Mouse (Mus musculus): ENCODE measurements around the gene Tbl1xr1. TPM values are rescaled to one million over a fixed set of nuclear protein-coding genes. Genes with fewer than 3 reads are reported as not detected.
A peak's percentile ranks its signal among the peaks of the same experiment; 100 is the strongest.

Gene Tbl1xr1
- polyA plus RNA-seq, 2 experiments = 27.0 to 27.8 TPM

DNA sequence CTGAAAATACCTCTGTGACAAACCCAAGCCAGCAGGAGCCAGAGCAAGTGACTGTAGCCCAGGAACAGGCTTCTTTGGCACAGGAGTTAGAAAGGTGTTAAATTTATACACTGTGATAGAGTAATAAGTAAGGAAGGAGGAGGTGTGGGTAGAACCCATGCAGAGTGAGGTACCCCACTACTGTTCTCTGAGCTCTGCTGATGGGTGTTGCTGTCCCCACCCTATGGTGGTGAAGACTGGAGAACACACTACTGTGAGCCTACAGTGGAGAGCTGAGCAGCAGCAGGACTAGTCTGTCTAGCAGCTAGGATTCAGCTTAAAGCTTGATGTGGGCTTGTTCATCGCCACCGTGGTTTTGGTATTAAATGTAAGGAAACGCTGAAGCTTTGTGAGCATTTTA lies 86.5 kb downstream of the Tbl1xr1 start:
- 98% methylated on average over 3 of the region's 3 CpGs for WGBS
- Histone ChIP-seq H3K27ac (replicated peaks; ENCODE audit: low read depth, low read length) (no peak overlapping the region), H3K4me1 (ENCODE audit: control insufficient read depth, insufficient read depth, low read length) (no peaks in the 10 kb centered on the region), H3K9ac (ENCODE audit: low read depth, low read length, severe bottlenecking) (no peak overlapping the region), H3K4me3 (replicated peaks; ENCODE audit: low read length) (no peak overlapping the region), H3K4me2 (replicated peaks; ENCODE audit: low read depth, low read length, severe bottlenecking) (no peak overlapping the region), H3K36me3 (ENCODE audit: control insufficient read depth, insufficient read depth, low read length) (peaks cover 3% of the 10 kb centered on the region; the same call in 1 of the 2 replicates), H3K27me3 (ENCODE audit: control insufficient read depth, insufficient read depth, low read length) (no peaks in the 10 kb centered on the region), H3K9me3 (ENCODE audit: control insufficient read depth, low read length) (no peaks in the 10 kb centered on the region; the same call in 1 of the 2 replicates)
- no peak for ATAC-seq (ENCODE audit: low FRiP score, low read depth)
- no peak for TF ChIP-seq POLR2A (IDR thresholded peaks at IDR 0.05; ENCODE audit: borderline replicate concordance, extremely low read depth, insufficient read depth, insufficient read length)
- DNase-seq (ENCODE audit: low spot score) = no peak

DNA sequence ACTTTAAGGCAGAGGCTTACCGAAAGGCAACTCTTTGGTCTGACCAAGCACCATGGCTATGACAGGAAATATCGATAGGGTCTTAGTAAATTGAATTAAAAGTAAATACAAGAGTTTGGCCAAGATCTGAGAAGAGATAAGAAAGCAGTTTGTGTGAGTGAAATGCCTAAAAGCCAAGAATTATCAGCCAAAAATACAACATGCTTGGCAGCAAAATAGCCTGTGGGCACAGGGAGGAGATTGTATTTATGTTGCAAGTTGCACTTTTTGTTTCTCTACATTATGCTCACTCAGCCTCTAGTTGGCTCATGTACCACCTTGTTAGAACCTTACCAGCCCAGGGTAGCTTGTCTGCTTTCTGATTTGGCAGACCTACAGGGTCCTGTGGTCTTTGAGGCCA lies 91.4 kb downstream of the Tbl1xr1 start:
- Histone ChIP-seq H3K4me3 (replicated peaks; ENCODE audit: low read length) (no peak overlapping the region), H3K4me1 (ENCODE audit: control insufficient read depth, insufficient read depth, low read length) (peaks cover 4% of the 10 kb centered on the region; the same call in 1 of the 2 replicates), H3K27me3 (ENCODE audit: control insufficient read depth, insufficient read depth, low read length) (no peaks in the 10 kb centered on the region), H3K27ac (replicated peaks; ENCODE audit: low read depth, low read length) (no peak overlapping the region), H3K4me2 (replicated peaks; ENCODE audit: low read depth, low read length, severe bottlenecking) (no peak overlapping the region), H3K9ac (ENCODE audit: low read depth, low read length, severe bottlenecking) (no peak overlapping the region), H3K9me3 (ENCODE audit: control insufficient read depth, low read length) (no peaks in the 10 kb centered on the region), H3K36me3 (ENCODE audit: control insufficient read depth, insufficient read depth, low read length) (peaks cover 3% of the 10 kb centered on the region; the same call in 1 of the 2 replicates)
- TF ChIP-seq POLR2A (IDR thresholded peaks at IDR 0.05; ENCODE audit: borderline replicate concordance, extremely low read depth, insufficient read depth, insufficient read length) = no peak
- ATAC-seq (ENCODE audit: low FRiP score, low read depth) = no peak
- 92% methylated on average over 2 of the region's 2 CpGs for WGBS
- DNase-seq (ENCODE audit: low spot score) = no peak

DNA sequence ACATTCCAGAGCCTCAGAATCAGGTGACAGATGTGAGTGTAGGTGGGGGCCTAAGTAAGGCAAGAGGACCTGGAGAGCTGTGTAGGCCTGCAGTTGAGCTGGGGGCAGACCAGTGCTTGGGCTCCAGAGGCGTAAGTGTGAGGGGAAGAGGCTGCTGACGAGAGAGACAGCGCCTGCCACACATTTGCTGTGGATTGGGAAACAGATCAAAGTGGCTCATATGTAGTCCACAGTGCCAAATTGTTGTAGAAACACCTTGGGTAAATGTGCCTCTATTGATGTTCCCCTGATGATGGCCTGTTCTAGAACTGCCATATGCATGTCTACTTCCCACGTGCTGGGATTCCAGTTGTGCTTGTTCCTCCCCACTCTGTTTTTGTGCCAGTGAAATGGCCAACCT lies 92.0 kb downstream of the Tbl1xr1 start:
- Histone ChIP-seq H3K27ac (replicated peaks; ENCODE audit: low read depth, low read length) (no peak overlapping the region), H3K9ac (ENCODE audit: low read depth, low read length, severe bottlenecking) (no peak overlapping the region), H3K36me3 (ENCODE audit: control insufficient read depth, insufficient read depth, low read length) (peaks cover 3% of the 10 kb centered on the region; the same call in 1 of the 2 replicates), H3K4me2 (replicated peaks; ENCODE audit: low read depth, low read length, severe bottlenecking) (no peak overlapping the region), H3K4me3 (replicated peaks; ENCODE audit: low read length) (no peak overlapping the region), H3K27me3 (ENCODE audit: control insufficient read depth, insufficient read depth, low read length) (no peaks in the 10 kb centered on the region), H3K9me3 (ENCODE audit: control insufficient read depth, low read length) (no peaks in the 10 kb centered on the region), H3K4me1 (ENCODE audit: control insufficient read depth, insufficient read depth, low read length) (peaks cover 4% of the 10 kb centered on the region; the same call in 1 of the 2 replicates)
- ATAC-seq (ENCODE audit: low FRiP score, low read depth) (no peak), DNase-seq (ENCODE audit: low spot score) (no peak)
- WGBS = 88% methylated on average over 4 of the region's 4 CpGs
- TF ChIP-seq POLR2A (IDR thresholded peaks at IDR 0.05; ENCODE audit: borderline replicate concordance, extremely low read depth, insufficient read depth, insufficient read length) = no peak

DNA sequence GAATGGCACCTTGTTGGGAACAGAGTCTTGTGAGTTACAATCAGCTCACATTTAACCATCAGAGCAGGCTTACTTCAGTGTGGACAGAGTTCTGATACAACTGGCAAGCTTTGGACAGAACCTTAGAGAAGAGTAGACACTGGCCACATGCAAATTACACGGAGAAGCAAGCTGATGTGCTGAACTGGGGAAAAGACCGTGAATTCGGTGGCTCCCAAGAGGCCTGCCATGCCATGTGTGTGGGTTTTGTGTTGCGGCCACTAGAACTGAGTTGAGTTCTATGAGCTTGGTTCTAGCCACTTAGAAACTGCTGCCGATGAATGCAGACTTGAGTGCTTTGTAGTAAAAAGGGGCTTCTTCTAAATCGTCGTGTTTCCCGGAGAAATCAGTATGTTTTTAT lies 95.1 kb downstream of the Tbl1xr1 start:
- Histone ChIP-seq H3K9me3 (ENCODE audit: control insufficient read depth, low read length) (no peaks in the 10 kb centered on the region), H3K27me3 (ENCODE audit: control insufficient read depth, insufficient read depth, low read length) (no peaks in the 10 kb centered on the region), H3K4me3 (replicated peaks; ENCODE audit: low read length) (no peak overlapping the region), H3K4me2 (replicated peaks; ENCODE audit: low read depth, low read length, severe bottlenecking) (no peak overlapping the region), H3K4me1 (ENCODE audit: control insufficient read depth, insufficient read depth, low read length) (peaks cover 4% of the 10 kb centered on the region; the same call in 1 of the 2 replicates), H3K36me3 (ENCODE audit: control insufficient read depth, insufficient read depth, low read length) (no peaks in the 10 kb centered on the region), H3K27ac (replicated peaks; ENCODE audit: low read depth, low read length) (peak overlapping the region; percentile 20; the same call in 1 of the 2 replicates), H3K9ac (ENCODE audit: low read depth, low read length, severe bottlenecking) (no peak overlapping the region)
- no peak for ATAC-seq (ENCODE audit: low FRiP score, low read depth)
- 77% methylated on average over 8 of the region's 8 CpGs for WGBS
- TF ChIP-seq POLR2A (IDR thresholded peaks at IDR 0.05; ENCODE audit: borderline replicate concordance, extremely low read depth, insufficient read depth, insufficient read length) = no peak
- DNase-seq (ENCODE audit: low spot score) = no peak

DNA sequence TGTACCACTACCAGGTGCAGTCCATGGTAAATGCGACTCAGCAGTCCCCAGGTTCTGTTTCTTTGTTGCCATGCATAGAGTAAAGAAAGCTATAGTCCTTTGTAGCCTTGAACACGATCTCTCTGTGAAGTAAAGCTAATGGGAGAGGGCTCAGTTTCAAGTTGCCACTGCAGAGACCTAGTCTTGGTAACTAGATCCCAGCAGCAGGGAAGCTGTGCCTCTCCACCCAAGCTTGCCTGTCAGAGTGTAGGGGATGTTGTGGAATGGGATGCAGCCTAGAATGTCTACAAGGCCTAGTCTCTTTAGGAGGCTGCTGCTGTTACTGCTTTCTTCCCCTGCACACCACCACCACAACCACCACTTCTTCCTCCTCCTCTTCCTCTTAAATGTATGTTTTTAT lies 96.0 kb downstream of the Tbl1xr1 start:
- Histone ChIP-seq H3K9me3 (ENCODE audit: control insufficient read depth, low read length) (no peaks in the 10 kb centered on the region), H3K9ac (ENCODE audit: low read depth, low read length, severe bottlenecking) (no peak overlapping the region), H3K36me3 (ENCODE audit: control insufficient read depth, insufficient read depth, low read length) (no peaks in the 10 kb centered on the region), H3K27ac (replicated peaks; ENCODE audit: low read depth, low read length) (no peak overlapping the region; the same call in 1 of the 2 replicates), H3K4me1 (ENCODE audit: control insufficient read depth, insufficient read depth, low read length) (peaks cover 4% of the 10 kb centered on the region; the same call in 1 of the 2 replicates), H3K27me3 (ENCODE audit: control insufficient read depth, insufficient read depth, low read length) (no peaks in the 10 kb centered on the region), H3K4me3 (replicated peaks; ENCODE audit: low read length) (no peak overlapping the region), H3K4me2 (replicated peaks; ENCODE audit: low read depth, low read length, severe bottlenecking) (no peak overlapping the region)
- no peak for TF ChIP-seq POLR2A (IDR thresholded peaks at IDR 0.05; ENCODE audit: borderline replicate concordance, extremely low read depth, insufficient read depth, insufficient read length)
- DNase-seq (ENCODE audit: low spot score) = no peak
- 58% methylated on average over 2 of the region's 2 CpGs for WGBS
- ATAC-seq (ENCODE audit: low FRiP score, low read depth) = no peak

DNA sequence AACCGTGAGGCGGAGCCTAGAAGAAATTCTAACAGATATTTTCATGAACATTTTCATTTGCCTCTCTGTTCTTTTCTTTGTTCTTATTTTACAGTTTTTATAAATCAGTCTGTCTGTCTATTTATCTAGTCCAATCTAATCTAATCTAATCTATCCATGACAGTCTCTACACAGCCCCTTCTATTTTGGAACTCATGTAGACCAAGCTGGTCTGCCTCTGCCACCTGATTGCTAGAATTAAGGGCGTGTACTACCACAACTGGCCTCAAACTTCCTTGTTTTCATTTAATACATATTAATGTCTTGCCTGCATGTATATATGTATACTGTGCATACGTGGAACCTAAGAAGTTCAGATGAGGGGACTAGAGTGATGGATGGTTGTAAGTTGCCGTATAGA lies 96.7 kb downstream of the Tbl1xr1 start:
- DNase-seq (ENCODE audit: low spot score) (no peak), ATAC-seq (ENCODE audit: low FRiP score, low read depth) (no peak)
- Histone ChIP-seq H3K4me2 (replicated peaks; ENCODE audit: low read depth, low read length, severe bottlenecking) (no peak overlapping the region), H3K4me3 (replicated peaks; ENCODE audit: low read length) (no peak overlapping the region), H3K9me3 (ENCODE audit: control insufficient read depth, low read length) (no peaks in the 10 kb centered on the region), H3K36me3 (ENCODE audit: control insufficient read depth, insufficient read depth, low read length) (no peaks in the 10 kb centered on the region), H3K27me3 (ENCODE audit: control insufficient read depth, insufficient read depth, low read length) (no peaks in the 10 kb centered on the region), H3K4me1 (ENCODE audit: control insufficient read depth, insufficient read depth, low read length) (peaks cover 4% of the 10 kb centered on the region; the same call in 1 of the 2 replicates), H3K27ac (replicated peaks; ENCODE audit: low read depth, low read length) (no peak overlapping the region), H3K9ac (ENCODE audit: low read depth, low read length, severe bottlenecking) (no peak overlapping the region)
- 94% methylated on average over 5 of the region's 5 CpGs for WGBS
- no peak for TF ChIP-seq POLR2A (IDR thresholded peaks at IDR 0.05; ENCODE audit: borderline replicate concordance, extremely low read depth, insufficient read depth, insufficient read length)
